Mouse (Mus musculus) C2C12 (cell line): Measurements from ENCODE around the gene Palld. TPM values are rescaled to one million over a fixed set of nuclear protein-coding genes. Genes with fewer than 3 reads are reported as not detected.

Source experiments
- H3K27me3 ChIP-seq: one replicate; pipeline ENCODE4 v1.6.1; 2011; ENCODE audit not compliant: control insufficient read depth, insufficient read depth, insufficient read length
- H3K36me3 ChIP-seq: one replicate; pipeline ENCODE4 v1.6.1; 2011; ENCODE audit not compliant: control insufficient read depth, insufficient read depth
- H3K4me3 ChIP-seq: one replicate; pipeline ENCODE4 v1.5.1; 2011; ENCODE audit warnings: mild to moderate bottlenecking, control low read depth; ENCODE audit not compliant: poor library complexity, insufficient read depth, severe bottlenecking
- H3K79me2 ChIP-seq: one replicate; pipeline ENCODE4 v1.6.1; 2011; ENCODE audit not compliant: control insufficient read depth, insufficient read depth
- H3K79me3 ChIP-seq: one replicate; pipeline ENCODE4 v1.6.1; 2011; ENCODE audit warnings: low read depth, control low read depth
- H3ac ChIP-seq: one replicate; pipeline ENCODE3; 2011; ENCODE audit warnings: low read depth; ENCODE audit not compliant: control insufficient read depth, insufficient read length
- CEBPB ChIP-seq: IDR thresholded peaks from one replicate; pipeline ENCODE4 v1.6.1; 2011; ENCODE audit warnings: low read depth, mild to moderate bottlenecking, control low read depth, moderate library complexity
- CTCF ChIP-seq: IDR thresholded peaks from one replicate; pipeline ENCODE4 v1.5.1; 2011; ENCODE audit not compliant: control insufficient read depth, insufficient read depth, insufficient read length
- FOSL1 ChIP-seq: IDR thresholded peaks from one replicate; pipeline ENCODE4 v1.8.0; 2011; ENCODE audit warnings: mild to moderate bottlenecking, low read length; ENCODE audit not compliant: poor library complexity, insufficient read depth, severe bottlenecking
- MAX ChIP-seq: IDR thresholded peaks from one replicate; pipeline ENCODE4 v1.6.1; 2011; ENCODE audit warnings: mild to moderate bottlenecking, control low read depth
- MYOD1 ChIP-seq: IDR thresholded peaks from one replicate; pipeline ENCODE4 v1.6.1; 2011; ENCODE audit warnings: low read depth; ENCODE audit not compliant: control insufficient read depth, insufficient read length
- MYOG ChIP-seq: IDR thresholded peaks from one replicate; pipeline ENCODE4 v1.6.1; 2011; ENCODE audit not compliant: control insufficient read depth, insufficient read length; ENCODE audit errors: extremely low read depth
- USF1 ChIP-seq: IDR thresholded peaks from one replicate; pipeline ENCODE4 v1.6.1; 2011; ENCODE audit warnings: low read depth, mild to moderate bottlenecking, control low read depth, moderate library complexity
- polyA plus RNA-seq: library from polyadenylated mRNA; unstranded; fragments of >200 nt; fragmentation: generic; extraction: Trizol; gene quantifications from one replicate; pipeline ENCODE4 v1.2.1, GENCODE M21; 2012; ENCODE audit warnings: missing spikeins

The Palld gene
- polyA plus RNA-seq, 1 experiment = 79.5 TPM

DNA sequence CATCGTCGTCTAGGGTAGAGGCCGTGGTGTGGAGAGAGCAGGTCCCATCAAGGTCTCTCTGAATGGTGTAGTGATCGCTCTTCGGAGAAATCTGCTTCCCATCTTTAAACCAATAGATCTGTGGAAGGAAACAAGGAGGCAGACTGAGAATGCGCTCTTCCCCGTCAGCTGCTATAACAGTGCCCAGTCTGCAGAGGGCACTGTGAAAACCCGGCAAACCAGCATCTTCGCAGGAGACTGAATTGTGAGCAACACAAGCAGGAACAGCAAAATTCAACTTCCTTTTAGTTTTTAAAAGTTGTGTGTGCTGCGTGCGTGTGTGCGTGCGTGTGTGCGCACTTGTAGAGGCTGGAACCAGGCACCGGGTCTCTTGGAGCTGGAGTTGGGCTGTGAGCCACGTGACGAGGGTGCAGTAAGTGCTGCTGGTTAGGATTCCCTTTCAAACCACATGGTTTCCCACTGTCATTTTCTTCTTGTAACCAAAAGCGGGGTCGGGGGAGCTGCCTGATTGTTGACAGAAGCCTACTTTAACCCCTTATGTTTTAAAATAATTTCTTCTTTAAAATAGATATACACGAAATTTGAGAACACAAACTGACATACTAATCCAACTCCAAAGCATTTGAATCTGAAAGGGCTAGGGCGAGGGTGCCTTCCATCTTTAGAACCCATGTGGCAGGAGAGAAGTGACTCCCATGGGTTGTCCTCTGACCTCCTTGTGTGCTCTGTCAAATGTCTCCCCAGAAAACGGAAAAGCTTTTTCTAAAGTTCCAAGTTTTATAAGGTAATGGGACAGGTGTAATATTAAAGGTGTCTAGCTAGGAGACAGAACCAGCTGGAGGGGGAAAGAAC lies 370.3 kb downstream of the Palld start:
- TF ChIP-seq CTCF (no peak), CEBPB (no peak), MYOD1 (no peak), FOSL1 (no peak), MYOG (no peak), MAX (no peak), USF1 (no peak)
- Histone ChIP-seq H3K79me2 (no peaks in the 10 kb centered on the region), H3K36me3 (peaks cover 94% of the 10 kb centered on the region), H3K79me3 (no peaks in the 10 kb centered on the region), H3ac (no peak overlapping the region), H3K27me3 (no peaks in the 10 kb centered on the region), H3K4me3 (no peak overlapping the region)

DNA sequence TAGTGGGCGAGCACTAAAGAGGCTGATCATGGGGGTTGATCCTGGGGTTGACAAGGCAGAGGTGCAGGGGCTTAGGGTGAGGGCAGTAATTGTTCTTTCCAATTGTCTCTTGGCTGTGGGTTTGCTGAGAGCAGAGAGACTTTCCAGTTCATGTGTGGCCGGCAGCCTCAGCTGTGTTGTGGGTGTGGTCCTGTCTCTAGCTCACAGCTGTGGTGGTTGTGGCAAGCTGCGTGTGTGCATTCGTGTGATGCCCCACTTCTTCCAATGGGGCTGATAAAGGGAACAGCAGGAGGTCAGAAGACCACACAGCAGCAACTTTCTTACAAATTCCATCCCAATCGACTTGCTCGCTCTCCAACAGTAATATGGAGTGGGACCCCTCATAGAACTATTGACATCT lies 373.8 kb downstream of the Palld start:
- Histone ChIP-seq H3K27me3 (no peaks in the 10 kb centered on the region), H3K79me3 (no peaks in the 10 kb centered on the region), H3K79me2 (no peaks in the 10 kb centered on the region), H3K4me3 (no peak overlapping the region), H3ac (no peak overlapping the region), H3K36me3 (peaks cover 94% of the 10 kb centered on the region)
- TF ChIP-seq CTCF (no peak), MYOD1 (no peak), MAX (no peak), CEBPB (no peak), USF1 (no peak), FOSL1 (no peak), MYOG (no peak)

DNA sequence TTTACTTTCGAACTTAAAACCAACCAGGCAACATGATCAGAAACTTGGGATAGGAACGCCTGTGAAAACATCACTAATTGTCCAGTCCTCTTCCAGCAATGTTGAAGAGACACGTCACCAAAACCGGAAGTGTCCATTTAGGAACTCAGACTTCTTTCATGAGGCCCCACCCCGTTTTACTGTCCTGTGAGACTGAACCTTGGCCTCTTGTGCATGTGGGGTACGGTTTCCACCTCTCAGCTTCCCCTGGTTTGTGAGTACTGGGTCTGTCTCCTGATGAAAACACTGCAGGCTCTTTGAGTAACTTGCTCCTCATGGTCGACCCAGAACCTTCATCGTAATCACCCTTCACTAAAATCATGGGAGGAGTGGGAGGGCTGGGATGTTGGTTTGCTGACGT lies 374.3 kb downstream of the Palld start:
- Histone ChIP-seq H3K36me3 (peaks cover 95% of the 10 kb centered on the region), H3K79me2 (no peaks in the 10 kb centered on the region), H3K27me3 (no peaks in the 10 kb centered on the region), H3K4me3 (no peak overlapping the region), H3K79me3 (no peaks in the 10 kb centered on the region), H3ac (no peak overlapping the region)
- no peak for TF ChIP-seq CEBPB
- no peak for TF ChIP-seq MYOD1
- no peak for TF ChIP-seq MAX
- no peak for TF ChIP-seq FOSL1
- no peak for TF ChIP-seq MYOG
- TF ChIP-seq USF1 = no peak
- no peak for TF ChIP-seq CTCF

- Histone ChIP-seq H3K36me3 (peaks cover 93% of the 10 kb centered on the region), H3K27me3 (no peaks in the 10 kb centered on the region), H3K79me2 (no peaks in the 10 kb centered on the region), H3K4me3 (no peak overlapping the region), H3K79me3 (no peaks in the 10 kb centered on the region), H3ac (no peak overlapping the region)
- TF ChIP-seq CEBPB (no peak), CTCF (no peak), USF1 (no peak), MYOD1 (no peak), MYOG (no peak), FOSL1 (no peak), MAX (no peak)
These were observed 375.5 kb downstream of the Palld start for GRCm38 (mm10) chr8:61527037-61527436.

GRCm38 (mm10) chr8:61522132-61522531 lies 380.4 kb downstream of the Palld start:
- Histone ChIP-seq H3K79me3 (no peaks in the 10 kb centered on the region), H3ac (no peak overlapping the region), H3K4me3 (no peak overlapping the region), H3K36me3 (peaks cover 92% of the 10 kb centered on the region), H3K27me3 (no peaks in the 10 kb centered on the region), H3K79me2 (no peaks in the 10 kb centered on the region)
- no peak for TF ChIP-seq USF1

GRCm38 (mm10) chr8:61517502-61518185 lies 384.8 kb downstream of the Palld start:
- Histone ChIP-seq H3K27me3 (no peaks in the 10 kb centered on the region), H3K36me3 (peaks cover 93% of the 10 kb centered on the region), H3ac (no peak overlapping the region)

More at GRCm38 (mm10) chr8:61517502-61518185, 384.8 kb downstream of the Palld start:
- TF ChIP-seq CEBPB (no peak), USF1 (no peak), MYOG (no peak), MYOD1 (no peak), CTCF (no peak), FOSL1 (no peak), MAX (no peak)
- Histone ChIP-seq H3K79me3 (no peaks in the 10 kb centered on the region), H3K79me2 (no peaks in the 10 kb centered on the region), H3K4me3 (no peak overlapping the region)
